Mouse (Mus musculus): ENCODE data around the gene Zfp280b. TPM values are rescaled to one million over a fixed set of nuclear protein-coding genes. Genes with fewer than 3 reads are reported as not detected.

Gene Zfp280b
- total RNA-seq, 1 experiment = 31.6 TPM

GRCm38 (mm10) chr10:76030496-76030895 is 2.0 kb upstream of the Zfp280b start:
- TF ChIP-seq ZNF384 (IDR thresholded peaks at IDR 0.05; ENCODE audit: low read depth, low read length) = peak; percentile 28; the same call in 1 of the 2 replicates
- no peak for TF ChIP-seq CHD2 (IDR thresholded peaks at IDR 0.05; ENCODE audit: low read depth, low read length)
- in situ Hi-C loops (cut with MboI; ENCODE audit: low sequenced_read_pairs in 2 of 2, unreplicated experiment in 2 of 2) = no loop called here

GRCm38 (mm10) chr10:76031511-76032401 is 694 bp upstream of the Zfp280b start:
- Histone ChIP-seq H3K36me3 (ENCODE audit: control insufficient read depth, insufficient read depth, low read length, poor library complexity, severe bottlenecking) (no peaks in the 10 kb centered on the region; the same call in 1 of the 2 replicates), H3K27ac (ENCODE audit: insufficient read depth, low read depth, low read length, poor library complexity, severe bottlenecking) (peak overlapping the region; percentile 88; the same call in 1 of the 2 replicates), H3K9me3 (ENCODE audit: control insufficient read depth, insufficient read depth, low read depth, low read length) (no peaks in the 10 kb centered on the region), H3K4me3 (ENCODE audit: insufficient read depth in 1 of 2, low read depth in 1 of 2, low read length in 2 of 2, poor library complexity in 1 of 2, severe bottlenecking in 1 of 2) (peak overlapping the region; percentile 82 to 89), H3K9ac (ENCODE audit: insufficient read depth, low read depth, low read length, poor library complexity, severe bottlenecking) (peak overlapping the region; percentile 75), H3K4me1 (ENCODE audit: control insufficient read depth in 2 of 2, insufficient read depth in 2 of 2, low read length in 2 of 2, poor library complexity in 1 of 2) (peaks cover 11 to 12% of the 10 kb centered on the region in 2 experiments)
- no peak for DNase-seq (ENCODE audit: low read depth, low spot score)
- TF ChIP-seq ZNF384 (IDR thresholded peaks at IDR 0.05; ENCODE audit: low read depth, low read length) (peak; percentile 82; the same call in 1 of the 2 replicates), CHD2 (IDR thresholded peaks at IDR 0.05; ENCODE audit: low read depth, low read length) (peak; percentile 20; the same call in 1 of the 2 replicates), ZC3H11A (IDR thresholded peaks at IDR 0.05; ENCODE audit: borderline replicate concordance, low read depth, low read length) (no peak)
- in situ Hi-C loops (cut with MboI; ENCODE audit: low sequenced_read_pairs in 2 of 2, unreplicated experiment in 2 of 2) = no loop called here

More at GRCm38 (mm10) chr10:76030496-76030895, 2.0 kb upstream of the Zfp280b start:
- Histone ChIP-seq H3K4me1 (ENCODE audit: control insufficient read depth in 2 of 2, insufficient read depth in 2 of 2, low read length in 2 of 2, poor library complexity in 1 of 2) (peaks cover 9 to 12% of the 10 kb centered on the region in 2 experiments), H3K9me3 (ENCODE audit: control insufficient read depth, insufficient read depth, low read depth, low read length) (no peaks in the 10 kb centered on the region), H3K27ac (ENCODE audit: insufficient read depth, low read depth, low read length, poor library complexity, severe bottlenecking) (peak overlapping the region; percentile 98; the same call in 1 of the 2 replicates), H3K9ac (ENCODE audit: insufficient read depth, low read depth, low read length, poor library complexity, severe bottlenecking) (peak overlapping the region; percentile 77), H3K36me3 (ENCODE audit: control insufficient read depth, insufficient read depth, low read length, poor library complexity, severe bottlenecking) (no peaks in the 10 kb centered on the region; the same call in 1 of the 2 replicates), H3K4me3 (ENCODE audit: insufficient read depth in 1 of 2, low read depth in 1 of 2, low read length in 2 of 2, poor library complexity in 1 of 2, severe bottlenecking in 1 of 2) (peak overlapping the region; percentile 7 to 66; a peak in 3 of 4 replicates)
- no peak for DNase-seq (ENCODE audit: low read depth, low spot score)

GRCm38 (mm10) chr10:76033119-76033455 is 637 bp downstream of the Zfp280b start:
- in situ Hi-C loops (cut with MboI; ENCODE audit: low sequenced_read_pairs in 2 of 2, unreplicated experiment in 2 of 2) = no loop called here
- TF ChIP-seq HCFC1 (IDR thresholded peaks at IDR 0.05; ENCODE audit: borderline replicate concordance, insufficient read depth, low read length) (no peak), CHD2 (IDR thresholded peaks at IDR 0.05; ENCODE audit: low read depth, low read length) (no peak), MAFK (IDR thresholded peaks at IDR 0.05; ENCODE audit: insufficient read depth, low read depth, low read length) (no peak), ZC3H11A (IDR thresholded peaks at IDR 0.05; ENCODE audit: borderline replicate concordance, low read depth, low read length) (no peak), ZNF384 (IDR thresholded peaks at IDR 0.05; ENCODE audit: low read depth, low read length) (no peak)

GRCm38 (mm10) chr10:76034001-76034600 is 1.7 kb downstream of the Zfp280b start:
- H3K36me3 ChIP-seq (ENCODE audit: control insufficient read depth, insufficient read depth, low read length, poor library complexity, severe bottlenecking) = peaks cover 13% of the 10 kb centered on the region
- H3K4me1 ChIP-seq (ENCODE audit: control insufficient read depth in 2 of 2, insufficient read depth in 2 of 2, low read length in 2 of 2, poor library complexity in 1 of 2) = peaks cover 9 to 10% of the 10 kb centered on the region in 2 experiments
- no peak overlapping the region for H3K27ac ChIP-seq (ENCODE audit: insufficient read depth, low read depth, low read length, poor library complexity, severe bottlenecking)
- DNase-seq (ENCODE audit: low read depth, low spot score) = no peak
- peak overlapping the region; percentile 35 to 89; a peak in 3 of 4 replicates for H3K4me3 ChIP-seq (ENCODE audit: insufficient read depth in 1 of 2, low read depth in 1 of 2, low read length in 2 of 2, poor library complexity in 1 of 2, severe bottlenecking in 1 of 2)
- H3K9me3 ChIP-seq (ENCODE audit: control insufficient read depth, insufficient read depth, low read depth, low read length) = no peaks in the 10 kb centered on the region
- in situ Hi-C loops (cut with MboI; ENCODE audit: low sequenced_read_pairs in 2 of 2, unreplicated experiment in 2 of 2) = no loop called here
- H3K9ac ChIP-seq (ENCODE audit: insufficient read depth, low read depth, low read length, poor library complexity, severe bottlenecking) = no peak overlapping the region; the same call in 1 of the 2 replicates
- TF ChIP-seq HCFC1 (IDR thresholded peaks at IDR 0.05; ENCODE audit: borderline replicate concordance, insufficient read depth, low read length) (no peak), ZNF384 (IDR thresholded peaks at IDR 0.05; ENCODE audit: low read depth, low read length) (no peak), MAFK (IDR thresholded peaks at IDR 0.05; ENCODE audit: insufficient read depth, low read depth, low read length) (no peak), ZC3H11A (IDR thresholded peaks at IDR 0.05; ENCODE audit: borderline replicate concordance, low read depth, low read length) (no peak), CHD2 (IDR thresholded peaks at IDR 0.05; ENCODE audit: low read depth, low read length) (no peak)

More at GRCm38 (mm10) chr10:76033119-76033455, 637 bp downstream of the Zfp280b start:
- Histone ChIP-seq H3K36me3 (ENCODE audit: control insufficient read depth, insufficient read depth, low read length, poor library complexity, severe bottlenecking) (peaks cover 5% of the 10 kb centered on the region), H3K4me3 (ENCODE audit: insufficient read depth in 1 of 2, low read depth in 1 of 2, low read length in 2 of 2, poor library complexity in 1 of 2, severe bottlenecking in 1 of 2) (peak overlapping the region; percentile 82 to 89), H3K27ac (ENCODE audit: insufficient read depth, low read depth, low read length, poor library complexity, severe bottlenecking) (peak overlapping the region; percentile 86; the same call in 1 of the 2 replicates), H3K4me1 (ENCODE audit: control insufficient read depth in 2 of 2, insufficient read depth in 2 of 2, low read length in 2 of 2, poor library complexity in 1 of 2) (peaks cover 9 to 12% of the 10 kb centered on the region in 2 experiments), H3K9me3 (ENCODE audit: control insufficient read depth, insufficient read depth, low read depth, low read length) (no peaks in the 10 kb centered on the region), H3K9ac (ENCODE audit: insufficient read depth, low read depth, low read length, poor library complexity, severe bottlenecking) (peak overlapping the region; percentile 97)
- no peak for DNase-seq (ENCODE audit: low read depth, low spot score)

All from ES-E14 (cell line).